Mouse (Mus musculus) adrenal gland (tissue): ENCODE measurements around the gene Krt19.

Source experiments
- intact Hi-C: fragments of 180-260 bp; cut with DNase I; formaldehyde crosslinking; loops from one replicate; pipeline ENCODE4 v1.15.1; 2025
- long read RNA-seq, 2 experiments: library from polyadenylated mRNA; unstranded; transcript quantifications; one replicate each; pipeline ENCODE4 v2.0.0; 2020; ENCODE audit warnings: borderline replicate concordance in 1 of 2; ENCODE audit not compliant: insufficient replicate concordance in 1 of 2

Krt19 gene
- long read RNA-seq, experiment 1 = 0 reads
- long read RNA-seq, experiment 2 = 0 reads

DNA sequence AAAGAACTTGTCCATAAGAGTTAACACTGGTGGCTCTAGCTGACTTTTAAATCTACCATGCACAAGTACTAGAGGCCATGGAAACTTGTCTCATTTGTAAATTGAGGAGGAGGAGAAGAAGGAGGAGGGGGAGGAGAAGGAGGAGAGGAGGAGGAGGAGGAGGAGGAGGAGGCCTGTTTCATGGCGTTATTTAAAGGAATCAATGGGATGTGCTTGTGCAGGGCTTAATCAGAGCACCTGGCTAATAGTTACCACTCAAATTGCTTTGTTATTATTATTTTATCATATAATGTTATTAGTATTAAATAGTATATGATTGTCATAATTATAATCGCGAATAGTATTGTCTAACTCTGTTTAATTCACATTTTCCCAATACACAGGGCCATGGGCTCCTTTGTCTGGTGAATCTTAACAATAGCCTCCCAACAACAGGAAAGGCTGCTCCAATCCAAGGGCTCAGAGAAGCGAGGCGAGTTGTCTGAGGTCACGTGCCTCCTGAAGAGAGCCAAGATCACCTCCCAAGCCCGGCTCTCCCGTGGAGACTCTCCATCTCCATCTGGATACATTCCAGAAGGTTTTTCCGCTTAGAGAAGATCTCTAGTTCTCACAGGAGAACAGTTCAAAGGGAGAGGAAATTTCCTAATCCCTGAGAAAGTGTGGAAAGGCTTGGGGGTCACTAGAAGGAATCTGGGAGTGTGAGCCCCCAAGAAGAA, at the start of gene Krt19:
Gene Krt19 (minus strand): TSS at position 51 of the 716 bp plus-strand sequence.
- intact Hi-C loops = no loop called here

DNA sequence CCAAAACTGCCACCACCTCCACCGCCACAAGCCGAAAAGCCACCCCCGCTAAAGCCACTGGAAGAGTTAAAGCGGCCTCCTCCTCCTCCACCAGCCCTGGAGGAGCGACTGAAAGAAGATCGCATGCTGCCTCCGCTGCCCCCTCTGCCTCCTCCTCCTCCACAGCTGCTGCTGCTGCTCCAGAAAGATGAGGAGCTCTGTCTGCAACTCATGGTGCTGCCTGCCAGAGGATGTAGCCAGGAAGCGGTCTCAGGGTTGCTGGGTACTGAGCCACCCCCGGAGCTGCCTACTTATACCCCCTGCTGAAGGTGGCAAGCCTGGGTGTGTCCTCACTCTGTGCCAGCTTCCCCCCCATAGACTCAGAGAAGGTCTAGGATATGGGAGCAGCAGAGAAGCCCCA, 44.5 kb upstream of the Krt19 start, which contains the start of gene Krt9:
Gene Krt9 (minus strand): TSS at position 255 of the 400 bp plus-strand sequence.
- intact Hi-C loops = no loop called here

DNA sequence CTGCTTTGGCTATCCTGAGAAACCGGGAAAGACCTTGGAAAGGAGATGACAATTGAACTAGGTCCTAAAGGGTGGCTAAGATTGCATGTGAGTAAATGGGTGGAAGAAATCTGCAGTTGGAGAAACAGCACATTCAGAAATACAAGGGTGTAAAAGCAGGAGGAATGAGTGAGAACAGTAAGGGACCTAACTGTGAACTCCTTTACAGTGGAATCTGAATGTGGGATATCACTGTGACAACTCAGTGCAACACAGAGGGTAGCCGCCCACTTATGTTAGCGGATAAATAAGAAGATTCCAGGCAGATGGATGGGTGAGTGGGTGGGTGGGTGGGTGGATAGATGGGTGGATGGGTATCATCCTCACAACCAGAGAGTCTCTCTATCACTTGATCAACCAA, 43.4 kb upstream of the Krt19 start:
- intact Hi-C loops = no loop called here

DNA sequence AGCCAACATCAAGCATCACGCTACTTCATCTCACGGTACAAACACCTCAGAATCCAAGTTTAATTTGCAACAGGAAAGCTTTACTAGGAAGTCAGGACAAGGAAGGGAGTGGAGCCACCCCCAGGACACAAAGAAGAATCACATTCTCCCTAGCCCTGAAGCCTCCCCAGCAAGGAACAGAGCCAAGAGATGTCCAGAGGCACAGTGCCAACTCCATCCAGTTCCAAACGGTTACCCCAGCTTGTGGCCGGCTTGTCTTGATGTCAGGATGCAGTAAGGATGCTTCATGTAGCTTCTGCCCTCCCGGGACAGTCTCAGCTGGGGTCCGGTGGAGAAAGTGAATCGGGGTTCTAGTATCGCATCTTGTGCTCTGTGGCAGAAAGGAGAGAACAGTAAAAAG, 38.3 kb upstream of the Krt19 start:
- intact Hi-C loops = no loop called here

DNA sequence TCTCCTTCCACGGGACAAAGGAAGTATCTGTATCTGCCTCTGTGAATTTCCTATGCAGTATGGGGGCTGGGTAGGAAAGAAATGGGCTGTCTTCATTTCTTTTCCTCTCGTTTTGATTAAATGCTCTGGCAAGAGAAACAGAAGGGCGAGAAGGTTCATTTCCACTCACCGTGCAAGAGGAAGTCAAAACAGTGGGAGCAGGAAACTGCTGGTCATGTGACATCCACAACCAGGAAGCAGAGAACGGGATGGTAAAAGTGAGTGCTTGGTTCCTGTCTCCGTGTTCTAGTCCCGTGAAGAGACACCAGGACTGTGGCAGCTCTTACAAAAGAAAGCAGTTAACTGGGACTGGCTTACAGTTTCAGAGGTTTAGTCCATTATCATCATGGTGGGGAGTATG, 33.3 kb upstream of the Krt19 start:
- intact Hi-C loops = no loop called here

DNA sequence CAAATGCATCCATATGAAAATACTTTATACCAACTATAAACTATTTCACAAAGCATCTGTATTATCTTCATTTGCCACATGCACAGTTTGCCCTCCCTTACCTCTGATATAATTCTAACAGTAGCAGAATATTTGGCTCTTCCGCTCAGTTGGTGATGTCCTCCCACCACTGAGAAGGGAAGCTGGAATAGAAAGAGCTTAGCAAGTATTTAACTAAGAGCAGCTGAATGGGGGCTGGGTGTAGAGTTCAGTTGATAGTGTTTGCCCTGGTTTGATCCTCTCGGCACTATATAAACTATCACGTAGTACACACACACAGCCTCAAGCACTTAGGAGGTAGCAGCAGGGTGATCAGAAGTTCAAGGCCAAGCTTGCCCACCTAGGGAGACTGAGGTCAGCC, 30.8 kb upstream of the Krt19 start:
- intact Hi-C loops = no loop called here

DNA sequence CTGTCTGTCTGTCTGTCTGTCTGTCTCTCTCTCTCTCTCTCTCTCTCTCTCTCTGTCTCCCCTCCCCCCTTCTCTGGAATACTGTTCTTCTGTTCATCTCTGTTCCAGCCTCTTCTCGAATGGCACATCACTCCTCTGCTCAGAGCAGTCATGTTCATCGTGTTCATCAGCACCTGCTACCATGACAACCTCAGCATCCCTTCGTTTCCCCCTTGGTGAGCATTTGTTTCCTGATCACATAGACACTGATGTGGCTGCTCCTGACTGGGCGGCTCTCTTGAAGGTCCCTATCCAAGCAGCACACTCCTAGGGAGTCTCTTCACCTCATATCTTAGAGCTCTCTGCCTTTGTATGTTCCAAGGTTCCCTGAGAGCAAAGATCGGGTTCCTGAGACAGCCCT, 29.8 kb upstream of the Krt19 start:
- intact Hi-C loops = no loop called here

DNA sequence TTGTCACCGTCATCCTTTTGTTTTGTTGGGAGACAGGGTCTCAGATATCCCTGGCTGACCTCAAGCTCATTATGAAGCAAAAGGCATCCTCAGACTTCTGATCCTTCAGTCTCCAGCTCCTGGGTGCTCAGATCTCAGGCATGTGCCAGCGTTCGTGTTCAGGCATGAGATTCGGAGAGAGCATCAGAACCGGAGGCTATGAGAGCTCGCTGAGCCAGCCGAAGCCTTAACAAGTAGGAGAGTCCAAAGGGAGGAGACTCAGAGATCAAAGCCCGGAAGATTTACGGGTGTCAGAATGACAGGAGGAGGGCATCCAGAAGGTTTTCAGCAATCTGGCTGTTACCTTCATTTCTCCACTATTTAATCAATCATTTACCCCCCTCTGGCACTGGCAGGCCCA, 28.3 kb upstream of the Krt19 start:
- intact Hi-C loops = no loop called here

DNA sequence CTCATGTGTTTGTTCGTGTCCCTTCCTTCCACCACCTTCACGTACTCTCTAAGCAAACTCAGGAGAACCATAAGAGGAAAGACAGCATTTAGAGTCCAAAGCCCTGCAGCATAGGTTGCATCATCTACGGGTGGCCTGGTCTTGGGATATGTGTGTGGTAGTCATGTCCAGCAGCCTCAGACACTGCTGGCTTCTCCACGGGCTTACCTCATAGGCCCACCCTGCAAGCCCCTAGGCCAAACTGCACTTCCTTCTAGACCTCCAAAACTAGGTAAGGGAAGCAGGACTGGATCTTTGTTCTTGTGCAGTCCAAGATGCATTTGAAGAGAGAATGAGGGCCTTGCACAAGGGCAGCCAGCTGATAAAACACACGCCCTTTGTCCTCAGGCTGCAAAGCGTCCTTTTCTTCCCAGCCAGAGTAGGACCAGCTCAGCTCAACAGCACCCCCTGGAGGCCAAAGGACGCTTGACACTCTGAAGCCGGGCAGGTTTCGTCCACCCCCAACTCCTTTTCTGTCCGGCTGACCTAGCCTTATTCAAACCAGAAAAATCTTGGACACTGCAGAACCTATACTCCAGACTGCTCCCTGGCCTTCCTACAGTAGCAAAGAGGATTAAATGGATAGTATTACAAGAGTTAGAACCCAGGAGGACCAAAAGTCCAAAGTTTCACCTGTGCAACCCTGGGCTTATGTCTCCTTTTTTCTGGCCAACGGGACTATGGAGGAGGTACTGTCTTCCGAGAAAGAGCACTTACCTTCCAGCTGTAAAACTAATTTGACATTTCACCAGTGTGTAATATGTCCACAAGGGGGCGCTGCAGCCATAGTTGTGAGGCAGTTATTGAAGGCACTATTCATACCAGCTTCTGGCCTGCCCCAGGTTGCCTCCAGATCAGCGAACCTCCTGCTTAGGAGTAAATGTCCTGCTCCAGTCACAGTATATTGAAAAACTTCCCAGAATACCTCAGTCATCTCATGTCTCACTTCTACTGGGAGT, 20.6 kb upstream of the Krt19 start:
- intact Hi-C loops = loop anchor here (1.0 to 5.0 kb wide), 2 partner anchors 113 to 128 kb away; no protein-coding TSS in a partner anchor

DNA sequence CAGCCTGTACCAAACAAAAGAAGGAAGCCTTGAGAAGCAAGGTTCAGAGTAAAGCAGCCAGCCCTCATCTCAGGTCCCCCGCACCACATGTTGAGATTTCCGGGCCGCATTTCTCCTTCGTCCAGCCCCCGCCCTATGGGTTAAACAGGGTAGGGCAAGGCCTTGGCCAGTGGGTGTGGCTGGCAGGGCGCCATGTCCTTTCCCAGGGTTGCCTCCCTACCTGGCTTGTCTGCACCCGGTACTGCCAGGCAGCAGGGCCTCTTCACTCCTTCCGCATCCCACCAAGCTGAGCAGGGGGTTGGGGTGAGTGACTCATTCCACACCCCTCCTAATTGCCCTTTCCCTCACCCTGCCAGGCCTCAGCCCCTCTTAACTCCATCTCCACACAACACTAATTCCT, 19.6 kb upstream of the Krt19 start:
- intact Hi-C loops = loop anchor here (5.0 kb wide), 1 partner anchor 129 kb away; no protein-coding TSS in a partner anchor

DNA sequence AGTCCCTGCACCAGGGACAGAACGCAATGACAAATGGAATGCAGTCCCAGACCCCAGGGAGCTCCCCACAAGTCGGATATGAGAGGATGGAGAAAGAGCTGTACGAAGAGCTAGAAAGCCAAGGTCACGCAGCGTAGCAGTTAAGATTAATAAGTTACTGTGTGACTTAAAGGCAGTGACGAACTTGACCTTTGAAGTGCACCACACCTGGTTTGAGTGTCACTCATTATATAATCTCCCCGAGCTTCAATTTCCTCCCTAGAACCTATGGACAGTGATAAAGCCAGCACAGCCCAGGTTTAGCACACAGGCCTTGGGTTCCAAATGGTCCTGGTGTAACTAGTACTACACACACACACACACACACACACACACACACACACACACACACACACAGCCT, 15.9 kb upstream of the Krt19 start:
- intact Hi-C loops = no loop called here

DNA sequence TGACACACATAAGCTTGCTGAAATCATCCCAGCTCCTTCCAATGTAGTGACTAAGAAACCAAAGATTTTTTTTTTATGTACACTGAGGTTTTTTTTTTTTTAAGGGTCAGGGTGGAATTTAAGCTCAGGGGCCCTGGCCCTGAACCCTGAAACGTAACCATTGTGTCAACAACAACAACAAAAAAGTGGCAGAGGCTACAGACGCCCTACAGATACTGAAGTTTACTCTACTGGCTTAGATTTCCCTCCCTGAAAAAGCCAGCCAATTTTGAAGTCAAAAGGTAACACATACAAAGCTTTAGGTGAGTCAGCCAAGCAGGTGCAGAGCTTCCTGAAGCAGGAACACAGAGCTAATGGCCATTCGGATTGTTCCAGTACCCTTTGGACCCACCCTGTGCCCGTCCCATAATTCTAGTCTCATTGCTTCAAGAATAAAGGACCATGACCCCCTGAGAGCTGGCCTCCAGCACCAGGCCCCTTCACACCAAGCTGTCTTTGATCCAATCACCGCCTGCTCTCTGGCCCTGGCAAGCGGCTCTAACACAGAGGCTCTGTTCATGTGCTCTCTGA, 9.5 kb upstream of the Krt19 start:
- intact Hi-C loops = no loop called here

DNA sequence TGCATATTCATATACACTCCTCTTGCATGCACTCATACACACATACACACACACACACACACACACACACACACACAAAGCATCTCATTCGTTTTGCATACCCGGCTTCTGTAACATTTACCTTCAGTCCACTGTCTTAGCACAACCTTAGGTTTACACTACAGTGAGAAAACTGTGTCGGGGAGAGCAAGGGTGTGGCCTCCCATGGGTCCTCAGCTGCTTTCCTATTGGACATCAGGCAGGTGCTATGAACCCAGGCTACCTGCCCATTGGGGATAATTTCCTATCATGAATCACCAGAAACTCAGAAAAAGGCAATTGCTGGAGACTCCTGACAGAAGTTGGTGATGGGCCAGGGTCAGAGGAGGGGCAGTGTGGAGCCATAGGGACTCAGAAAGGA, 8.9 kb upstream of the Krt19 start:
- intact Hi-C loops = no loop called here

DNA sequence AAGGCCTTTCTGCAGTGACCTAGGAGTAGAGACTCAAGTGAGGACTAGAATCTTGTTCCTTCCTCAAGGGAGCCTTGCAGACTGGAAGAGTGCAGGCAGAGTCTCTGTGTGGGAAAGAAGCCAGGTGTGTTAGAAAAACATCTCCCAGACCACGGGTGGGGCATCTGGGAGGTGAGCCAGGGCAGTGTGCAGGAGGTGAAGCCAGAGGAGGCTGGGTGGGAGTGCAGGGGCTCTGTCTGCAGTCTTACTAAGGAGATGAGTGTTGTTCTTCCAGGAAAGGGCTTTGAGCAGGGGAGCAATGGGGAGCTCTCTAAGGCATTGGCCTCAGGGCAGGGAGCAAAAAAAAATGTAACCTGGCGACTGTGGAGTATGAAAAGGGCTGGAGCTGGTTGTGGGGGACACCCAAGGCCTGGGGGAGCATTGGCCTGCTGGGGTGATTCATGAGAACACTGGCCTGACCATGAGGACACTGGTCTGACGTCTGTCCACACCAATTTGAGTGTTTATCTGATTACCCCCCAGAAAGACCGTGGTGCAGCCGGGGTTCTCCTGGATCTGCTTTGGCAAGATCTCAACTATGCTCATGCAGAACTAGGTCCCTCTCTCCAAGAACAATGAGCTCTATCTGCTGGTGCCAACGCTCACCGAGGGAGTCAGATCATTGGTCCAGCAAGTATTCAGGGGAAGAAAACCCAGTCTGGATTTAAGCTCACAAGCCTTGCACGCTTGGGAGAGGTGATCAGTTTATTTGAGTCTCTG, 7.2 kb upstream of the Krt19 start:
- intact Hi-C loops = no loop called here

DNA sequence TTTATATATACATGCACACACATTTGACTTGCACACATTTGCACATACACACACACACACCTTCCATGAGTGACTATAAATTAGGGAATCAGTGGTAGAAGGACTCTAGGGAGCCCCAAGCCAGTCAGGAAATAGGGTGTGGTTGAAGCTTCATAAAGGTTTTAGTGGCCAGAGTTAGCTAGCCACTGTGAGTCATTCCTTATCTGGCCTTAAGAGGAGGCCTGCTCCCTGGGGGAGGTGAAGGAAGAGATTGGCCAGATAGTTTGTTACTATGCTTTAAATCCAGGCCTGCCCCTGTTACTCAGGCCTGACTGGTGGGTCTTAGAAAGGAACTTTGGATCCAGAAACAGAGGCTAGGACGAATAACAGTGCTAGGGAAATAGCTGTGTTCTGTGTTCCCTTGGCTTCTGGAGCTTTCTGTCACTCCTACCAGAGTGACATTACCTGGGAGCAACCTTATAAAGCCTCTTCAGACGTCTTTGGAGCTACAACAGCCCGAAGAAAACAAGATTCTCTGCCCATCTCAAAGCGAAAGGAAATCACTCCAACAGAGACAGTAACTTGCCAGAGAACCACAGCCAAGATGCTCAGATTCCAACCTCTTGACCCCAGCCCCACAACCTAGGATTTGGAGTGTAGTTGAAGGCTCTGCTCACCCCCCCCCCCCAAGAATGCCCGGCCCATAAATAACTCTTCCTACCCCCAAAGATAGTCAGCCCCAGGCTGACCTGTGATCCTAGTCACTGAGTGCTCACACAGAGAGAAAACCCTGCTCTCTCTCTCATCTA, 705 bp downstream of the Krt19 start:
- intact Hi-C loops = no loop called here

DNA sequence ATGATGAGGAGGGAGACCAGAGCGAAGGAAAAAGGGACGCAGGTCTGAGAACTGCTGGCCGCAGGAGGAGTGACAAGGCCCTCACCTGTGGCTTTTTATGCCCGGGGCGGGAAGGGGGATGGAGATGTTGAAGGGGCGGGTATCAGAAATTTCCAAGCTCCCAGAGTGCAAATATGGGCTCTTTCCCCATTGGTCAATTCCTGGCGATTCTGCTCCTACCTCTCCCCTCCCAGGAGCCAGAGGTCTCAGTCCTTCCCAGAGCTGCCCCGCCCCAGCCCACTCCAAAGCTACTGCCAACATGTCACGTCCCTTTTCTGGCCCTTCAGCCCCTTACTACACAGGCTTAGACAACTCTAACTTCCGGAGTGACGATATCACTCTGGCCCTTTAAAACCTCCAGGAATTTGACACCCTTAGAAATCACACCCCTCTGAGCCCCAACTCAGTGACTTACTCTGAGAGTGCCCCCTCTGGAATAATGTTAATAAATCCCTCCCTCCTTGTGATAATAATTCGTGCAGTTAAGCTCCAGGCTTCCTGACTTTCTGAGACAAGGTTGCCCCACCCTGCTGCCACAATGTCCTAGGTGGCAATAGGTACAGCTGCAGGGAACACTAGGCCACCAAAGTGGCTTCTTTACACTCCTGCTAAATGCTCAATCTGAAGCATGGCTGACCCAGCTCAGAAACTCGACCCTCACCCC, 2.5 kb downstream of the Krt19 start:
- intact Hi-C loops = no loop called here

DNA sequence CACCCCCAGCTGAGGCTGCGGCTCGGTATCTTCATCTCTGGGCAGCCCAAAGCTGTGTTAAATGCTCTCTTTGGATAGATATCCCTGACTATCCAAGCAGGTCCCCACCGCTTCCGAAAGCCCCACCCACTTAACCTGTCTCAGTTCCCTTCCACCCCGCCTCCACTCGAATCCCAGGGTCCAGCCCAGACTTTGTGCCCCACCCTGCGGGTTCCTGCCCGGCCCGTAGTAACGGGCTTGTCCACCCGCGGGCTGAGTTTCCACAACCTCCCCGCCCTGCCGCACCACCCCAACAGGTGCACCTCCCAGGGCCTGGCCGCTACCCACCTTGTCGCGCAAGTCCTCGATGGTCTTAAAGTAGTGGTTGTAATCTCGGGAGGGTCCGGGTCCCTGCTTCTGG, 3.4 kb downstream of the Krt19 start:
- intact Hi-C loops = no loop called here

DNA sequence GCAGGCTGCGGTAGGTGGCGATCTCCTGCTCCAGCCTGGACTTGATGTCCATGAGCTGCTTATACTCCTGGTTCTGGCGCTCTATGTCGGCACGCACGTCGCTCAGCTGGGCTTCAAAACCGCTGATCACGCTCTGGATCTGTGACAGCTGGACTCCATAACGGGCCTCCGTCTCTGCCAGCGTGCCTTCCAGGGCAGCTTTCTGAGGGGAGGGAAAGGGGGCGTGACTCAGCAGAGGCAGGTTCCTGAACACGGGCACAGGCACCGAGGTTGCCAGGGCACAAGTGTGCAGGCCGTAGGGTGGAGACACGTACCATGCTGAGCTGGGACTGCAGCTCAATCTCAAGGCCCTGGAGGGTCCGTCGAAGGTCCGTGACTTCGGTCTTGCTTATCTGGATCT, 7.5 kb downstream of the Krt19 start:
- intact Hi-C loops = no loop called here

DNA sequence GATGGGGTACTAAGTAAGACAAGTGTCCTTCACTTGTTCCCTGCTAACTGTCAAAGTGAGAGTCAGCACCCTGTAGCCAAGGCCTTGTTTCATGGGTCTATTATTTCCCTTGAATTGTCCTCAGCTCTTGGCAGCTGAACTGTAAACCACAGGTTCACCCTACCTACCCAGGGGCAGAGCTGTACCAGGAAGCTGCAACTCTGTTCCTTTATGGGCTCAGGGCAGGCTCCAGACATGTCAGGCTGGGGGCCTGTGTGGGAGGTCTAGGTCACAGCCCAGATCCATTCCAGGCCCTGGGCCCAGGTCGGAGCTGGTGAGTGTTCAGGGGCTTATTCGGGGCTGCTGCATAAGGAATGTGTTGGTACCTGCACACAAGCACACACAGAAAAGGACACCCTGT, 9.1 kb downstream of the Krt19 start:
- intact Hi-C loops = no loop called here

DNA sequence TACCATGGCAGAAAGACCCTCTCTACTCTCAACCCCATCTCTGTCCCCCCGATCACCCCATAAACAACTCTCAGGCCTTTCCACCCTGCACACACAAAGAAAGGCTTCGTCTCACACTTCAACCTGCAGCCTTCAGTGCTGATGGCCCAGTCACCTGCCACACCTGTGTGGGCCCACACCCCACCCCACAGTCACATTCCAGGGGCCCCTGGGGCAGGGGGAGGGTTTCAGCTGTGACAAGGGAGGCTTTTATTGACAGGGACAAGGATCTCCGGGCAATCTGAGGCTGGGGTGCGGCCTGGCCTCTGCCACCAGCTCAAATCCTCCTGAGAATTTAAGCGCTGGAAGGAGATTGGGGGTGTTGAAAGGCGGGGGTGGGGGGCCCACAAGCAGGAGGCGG, 9.7 kb downstream of the Krt19 start:
- intact Hi-C loops = no loop called here
